Mouse (Mus musculus) CH12.LX (cell line): Measurements from ENCODE around the gene Pi16. TPM values are rescaled to one million over a fixed set of nuclear protein-coding genes. Genes with fewer than 3 reads are reported as not detected.
A peak's percentile ranks its signal among the peaks of the same experiment; 100 is the strongest.

Experiments used
- DNase-seq: peaks from one replicate; pipeline ENCODE4 v3.0.0-alpha.2; 2013; ENCODE audit errors: extremely low read depth
- H3K27ac ChIP-seq: 2 replicates; pipeline ENCODE4 v1.5.1; 2012; ENCODE audit warnings: low read depth, mild to moderate bottlenecking, control low read depth, moderate library complexity; ENCODE audit not compliant: insufficient read depth
- H3K27me3 ChIP-seq: replicated peaks from 2 replicates; pipeline ENCODE3; 2012; ENCODE audit warnings: inconsistent platforms
- H3K36me3 ChIP-seq, 2 experiments: replicated peaks in 1 of 2; 2 replicates each; pipeline versions ENCODE3 to v1.6.1; 2012; ENCODE audit warnings: inconsistent platforms in 1 of 2, low read length in 1 of 2, mild to moderate bottlenecking in 1 of 2, mixed read lengths in 1 of 2, moderate library complexity in 1 of 2; ENCODE audit not compliant: control insufficient read depth in 1 of 2, insufficient read depth in 1 of 2
- H3K4me1 ChIP-seq, 2 experiments: 2 replicates each; pipeline ENCODE4 v1.6.1; 2012; ENCODE audit warnings: inconsistent platforms in 1 of 2, moderate library complexity in 1 of 2; ENCODE audit not compliant: insufficient read depth in 2 of 2, control insufficient read depth in 1 of 2
- H3K4me2 ChIP-seq: 2 replicates; pipeline ENCODE4 v1.6.1; 2012; ENCODE audit warnings: low read depth, mild to moderate bottlenecking, control low read depth; ENCODE audit not compliant: poor library complexity, insufficient read depth, severe bottlenecking
- H3K4me3 ChIP-seq, 3 experiments: fragments of 150-350 bp in 1 of 3; sonication (generic) in 1 of 3; replicated peaks in 1 of 3; 2 replicates each; pipeline versions ENCODE3 to v1.5.1; 2011 to 2012; ENCODE audit warnings: low read depth in 2 of 3, low read length in 2 of 3, mild to moderate bottlenecking in 2 of 3, moderate library complexity in 2 of 3, control low read depth in 1 of 3, improper control_type of control experiment in 1 of 3, inconsistent platforms in 1 of 3, mixed read lengths in 1 of 3; ENCODE audit not compliant: poor library complexity in 1 of 3
- H3K79me2 ChIP-seq: replicated peaks from 2 replicates; pipeline ENCODE4 v1.6.1; 2012; ENCODE audit warnings: mild to moderate bottlenecking, moderate library complexity; ENCODE audit not compliant: control insufficient read depth, poor library complexity, insufficient read depth, severe bottlenecking; ENCODE audit errors: extremely low read depth
- H3K9ac ChIP-seq: 2 replicates; pipeline ENCODE4 v1.6.1; 2012; ENCODE audit warnings: low read depth, mild to moderate bottlenecking, control low read depth, moderate library complexity; ENCODE audit not compliant: insufficient read depth
- H3K9me3 ChIP-seq: replicated peaks from 2 replicates; pipeline ENCODE3; 2012; ENCODE audit warnings: low read length, inconsistent platforms, mixed read lengths
- CHD1 ChIP-seq: IDR thresholded peaks from 2 replicates; pipeline ENCODE4 v1.6.1; 2012; ENCODE audit warnings: low read depth, low read length, improper control_type of control experiment, inconsistent platforms
- CHD2 ChIP-seq: IDR thresholded peaks from 2 replicates; pipeline ENCODE4 v1.6.1; 2011; ENCODE audit warnings: low read length, improper control_type of control experiment
- ELF1 ChIP-seq: IDR thresholded peaks from 2 replicates; pipeline ENCODE4 v1.6.1; 2014; ENCODE audit warnings: low read depth, mild to moderate bottlenecking, inconsistent platforms, low read length, improper control_type of control experiment
- ETS1 ChIP-seq: conservative IDR thresholded peaks from 2 replicates; pipeline ENCODE4 v1.6.1; 2012; ENCODE audit warnings: low read depth, mild to moderate bottlenecking, inconsistent platforms, low read length, improper control_type of control experiment, moderate library complexity
- KAT2A ChIP-seq: IDR thresholded peaks from 2 replicates; pipeline ENCODE4 v1.6.1; 2012; ENCODE audit warnings: low read length, improper control_type of control experiment, inconsistent platforms; ENCODE audit not compliant: insufficient replicate concordance
- MAZ ChIP-seq: IDR thresholded peaks from 2 replicates; pipeline ENCODE4 v1.6.1; 2012; ENCODE audit warnings: low read depth, mild to moderate bottlenecking, inconsistent platforms, low read length, improper control_type of control experiment, moderate library complexity
- NELFE ChIP-seq: IDR thresholded peaks from 2 replicates; pipeline ENCODE4 v1.6.1; 2011; ENCODE audit warnings: low read depth, low read length, improper control_type of control experiment
- POLR2A ChIP-seq: IDR thresholded peaks from 2 replicates; pipeline ENCODE4 v1.6.1; 2011; ENCODE audit warnings: low read depth, mild to moderate bottlenecking, improper control_type of control experiment, low read length
- TCF12 ChIP-seq: IDR thresholded peaks from 2 replicates; pipeline ENCODE4 v1.6.1; 2014; ENCODE audit warnings: low read depth, mild to moderate bottlenecking, inconsistent platforms, low read length, improper control_type of control experiment
- USF1 ChIP-seq: IDR thresholded peaks from 2 replicates; pipeline ENCODE4 v1.6.1; 2014; ENCODE audit warnings: low read depth, mild to moderate bottlenecking, inconsistent platforms, low read length, improper control_type of control experiment
- USF2 ChIP-seq: conservative IDR thresholded peaks from 2 replicates; pipeline ENCODE4 v1.6.1; 2011; ENCODE audit warnings: low read depth, low read length, improper control_type of control experiment
- ZKSCAN1 ChIP-seq: IDR thresholded peaks from 2 replicates; pipeline ENCODE4 v1.6.1; 2012; ENCODE audit warnings: low read depth, inconsistent platforms, low read length, improper control_type of control experiment, borderline replicate concordance
- ZNF384 ChIP-seq: IDR thresholded peaks from 2 replicates; pipeline ENCODE4 v1.6.1; 2012; ENCODE audit warnings: low read depth, low read length, improper control_type of control experiment, inconsistent platforms
- dilution Hi-C: fragments of 300-500 bp; cut with MboI; formaldehyde crosslinking; loops from 2 replicates; pipeline ENCODE4 v1.14.3; 2020; ENCODE audit warnings: low sequenced_read_pairs; ENCODE audit not compliant: extremely low pct_unique_long_range_greater_than_20kb, extremely low pct_ligation_motif_present
- in situ Hi-C: fragments of 300-500 bp; cut with MboI; formaldehyde crosslinking; loops from 3 replicates; pipeline ENCODE4 v1.14.3; 2019; ENCODE audit warnings: low sequenced_read_pairs, low pct_ligation_motif_present, low pct_unique_long_range_greater_than_20kb, mixed read lengths
- polyA plus RNA-seq: library from polyadenylated mRNA; unstranded; fragments of >175 nt; gene quantifications from 2 replicates; pipeline ENCODE4 v1.2.1, GENCODE M21; 2012; ENCODE audit warnings: low read depth; ENCODE audit not compliant: insufficient read length
- total RNA-seq, 2 experiments: library from RNA; depleted of rRNA; stranded (reverse); fragments of 300-350 nt in 1 of 2; fragments of >200 nt in 1 of 2; gene quantifications; 2 replicates each; pipeline ENCODE4 v1.2.3; 2012 to 2014

Gene Pi16
- total and polyA plus RNA-seq, 3 experiments = 0.13 TPM; not detected in 2

GRCm38 (mm10) chr17:29303856-29304255 is 13.6 kb upstream of the Pi16 start:
- TF ChIP-seq ZNF384 = no peak
- no peak for TF ChIP-seq USF2
- TF ChIP-seq NELFE = no peak
- no peak for TF ChIP-seq TCF12
- no peak for TF ChIP-seq CHD2
- TF ChIP-seq USF1 = no peak
- TF ChIP-seq CHD1 = no peak
- TF ChIP-seq POLR2A = no peak
- no peak for TF ChIP-seq KAT2A
- TF ChIP-seq ZKSCAN1 = no peak
- TF ChIP-seq MAZ = no peak
- TF ChIP-seq, all 38 proteins: peak for 0
- H3K4me2 ChIP-seq = no peak overlapping the region
- DNase-seq = peak; percentile 43
- H3K27ac ChIP-seq = no peak overlapping the region
- H3K9me3 ChIP-seq = peaks cover 4% of the 10 kb centered on the region
- no peak overlapping the region for H3K9ac ChIP-seq
- in situ Hi-C loops = no loop called here
- dilution Hi-C loops = no loop called here
- no peaks in the 10 kb centered on the region for H3K27me3 ChIP-seq
- no peaks in the 10 kb centered on the region for H3K79me2 ChIP-seq
- peaks cover 23 to 41% of the 10 kb centered on the region in 2 experiments for H3K36me3 ChIP-seq
- H3K4me3 ChIP-seq = no peak overlapping the region
- H3K4me1 ChIP-seq = peaks cover 6 to 49% of the 10 kb centered on the region in 2 experiments; a peak in 3 of 4 replicates

- in situ Hi-C loops = no loop called here
- dilution Hi-C loops = no loop called here
- Histone ChIP-seq H3K4me1 (peaks cover 6 to 49% of the 10 kb centered on the region in 2 experiments; a peak in 3 of 4 replicates), H3K79me2 (no peaks in the 10 kb centered on the region), H3K4me2 (no peak overlapping the region), H3K27ac (no peak overlapping the region), H3K36me3 (peaks cover 16 to 35% of the 10 kb centered on the region in 2 experiments), H3K9ac (no peak overlapping the region), H3K9me3 (peaks cover 4% of the 10 kb centered on the region), H3K27me3 (no peaks in the 10 kb centered on the region), H3K4me3 (no peak overlapping the region)
- peak; percentile 38 for DNase-seq
- TF ChIP-seq ETS1 = no peak
- 0 out of 2 replicates have a peak, but pooled peaks have one; percentile 17 for TF ChIP-seq ELF1
Observed at GRCm38 (mm10) chr17:29304376-29305057, 13.0 kb upstream of the Pi16 start.
